Mouse (Mus musculus) brown adipose tissue, adult 24 weeks (tissue): ENCODE data around the gene Cmtr1. TPM values are rescaled to one million over a fixed set of nuclear protein-coding genes. Genes with fewer than 3 reads are reported as not detected.
"Not testable (repeated sequence)": the region's sequence is repeated elsewhere in the genome, so short reads cannot be mapped to it uniquely, and the experiment has no call there.

Experiments
- H3K27ac ChIP-seq: fragments of 200-500 bp; replicated peaks from 2 replicates; pipeline ENCODE4 v1.5.1; 2012; ENCODE audit warnings: low read depth, mild to moderate bottlenecking, low read length
- H3K4me1 ChIP-seq: fragments of 200-500 bp; 2 replicates; pipeline ENCODE4 v1.6.1; 2012; ENCODE audit warnings: low read length, mixed read lengths; ENCODE audit not compliant: control insufficient read depth, insufficient read depth, insufficient read length
- H3K4me3 ChIP-seq: fragments of 200-500 bp; 2 replicates; pipeline ENCODE4 v1.5.1; 2012; ENCODE audit warnings: low read depth, mild to moderate bottlenecking, low read length, moderate library complexity; ENCODE audit not compliant: insufficient read depth
- polyA plus RNA-seq: library from polyadenylated mRNA; stranded (reverse); fragments of >200 nt; gene quantifications from 2 replicates; pipeline ENCODE4 v1.2.4, GENCODE M21; 2012; ENCODE audit not compliant: missing spikeins, insufficient read depth, insufficient read length

The Cmtr1 gene
- 23.9 and 27.6 TPM in 2 replicates for polyA plus RNA-seq

GRCm38 (mm10) chr17:29660076-29660761 is at the start of gene Cmtr1:
Gene Cmtr1, plus strand, starts transcription at chr17:29660595.
- peak within 1 kb of the TSS; percentile 72 for H3K27ac ChIP-seq

GRCm38 (mm10) chr17:29613453-29613852 is 46.9 kb upstream of the Cmtr1 start:
- not testable (repeated sequence) for H3K27ac ChIP-seq, H3K4me3 ChIP-seq, H3K4me1 ChIP-seq

More at GRCm38 (mm10) chr17:29660076-29660761, at the start of gene Cmtr1:
- H3K4me3 ChIP-seq = peak within 1 kb of the TSS; percentile 77
- H3K4me1 ChIP-seq = no peaks in the 10 kb centered on the region; the same call in 1 of the 2 replicates

- H3K4me3 ChIP-seq = peak within 1 kb of the TSS; percentile 95
- H3K4me1 ChIP-seq = no peaks in the 10 kb centered on the region
- H3K27ac ChIP-seq = peak within 1 kb of the TSS; percentile 69
Measured at GRCm38 (mm10) chr17:29614115-29615023, 46.0 kb upstream of the Cmtr1 start, which contains the start of the genes Rnf8 and Gm28043. Gene Rnf8, plus strand, starts transcription at chr17:29614790. Gene Gm28043, plus strand, starts transcription at chr17:29614876.

GRCm38 (mm10) chr17:29615024-29615551 is 45.3 kb upstream of the Cmtr1 start:
- H3K4me1 ChIP-seq = no peaks in the 10 kb centered on the region

GRCm38 (mm10) chr17:29615616-29616015 is 44.8 kb upstream of the Cmtr1 start:
- Histone ChIP-seq H3K4me3 (peak overlapping the region; percentile 95), H3K4me1 (no peaks in the 10 kb centered on the region), H3K27ac (no peak overlapping the region)

More at GRCm38 (mm10) chr17:29615024-29615551, 45.3 kb upstream of the Cmtr1 start:
- H3K4me3 ChIP-seq = peak overlapping the region; percentile 95
- H3K27ac ChIP-seq = peak overlapping the region; percentile 39

GRCm38 (mm10) chr17:29619231-29619630 is 41.2 kb upstream of the Cmtr1 start:
- no peaks in the 10 kb centered on the region for H3K4me1 ChIP-seq
- no peak overlapping the region for H3K27ac ChIP-seq
- no peak overlapping the region for H3K4me3 ChIP-seq

GRCm38 (mm10) chr17:29623488-29623887 is 36.9 kb upstream of the Cmtr1 start:
- H3K27ac ChIP-seq = no peak overlapping the region
- H3K4me3 ChIP-seq = no peak overlapping the region
- H3K4me1 ChIP-seq = no peaks in the 10 kb centered on the region

- H3K4me3 ChIP-seq = no peak overlapping the region
- H3K4me1 ChIP-seq = no peaks in the 10 kb centered on the region
- no peak overlapping the region for H3K27ac ChIP-seq
Measured at GRCm38 (mm10) chr17:29627285-29627684, 33.1 kb upstream of the Cmtr1 start.

- no peak overlapping the region for H3K27ac ChIP-seq
Measured at GRCm38 (mm10) chr17:29628946-29629345, 31.4 kb upstream of the Cmtr1 start.

GRCm38 (mm10) chr17:29629620-29630019 is 30.8 kb upstream of the Cmtr1 start:
- Histone ChIP-seq H3K4me3 (no peak overlapping the region), H3K4me1 (no peaks in the 10 kb centered on the region), H3K27ac (no peak overlapping the region)

More at GRCm38 (mm10) chr17:29628946-29629345, 31.4 kb upstream of the Cmtr1 start:
- Histone ChIP-seq H3K4me1 (no peaks in the 10 kb centered on the region), H3K4me3 (no peak overlapping the region)

- H3K4me1 ChIP-seq = no peaks in the 10 kb centered on the region
- H3K4me3 ChIP-seq = no peak overlapping the region
- H3K27ac ChIP-seq = no peak overlapping the region
Measured at GRCm38 (mm10) chr17:29632312-29632711, 28.1 kb upstream of the Cmtr1 start.

GRCm38 (mm10) chr17:29635492-29635891 is 24.9 kb upstream of the Cmtr1 start:
- Histone ChIP-seq H3K4me3 (no peak overlapping the region), H3K4me1 (0 out of 2 replicates have a peak, but pooled peaks cover 3% of the 10 kb centered on the region), H3K27ac (no peak overlapping the region)

- no peak overlapping the region for H3K27ac ChIP-seq
- 0 out of 2 replicates have a peak, but pooled peaks cover 3% of the 10 kb centered on the region for H3K4me1 ChIP-seq
- no peak overlapping the region for H3K4me3 ChIP-seq
Measured at GRCm38 (mm10) chr17:29636118-29636517, 24.3 kb upstream of the Cmtr1 start.

- no peak overlapping the region for H3K4me3 ChIP-seq
- no peak overlapping the region for H3K27ac ChIP-seq
- H3K4me1 ChIP-seq = 0 out of 2 replicates have a peak, but pooled peaks cover 3% of the 10 kb centered on the region
Measured at GRCm38 (mm10) chr17:29637377-29637776, 23.0 kb upstream of the Cmtr1 start.

GRCm38 (mm10) chr17:29637895-29638294 is 22.5 kb upstream of the Cmtr1 start:
- H3K4me1 ChIP-seq = 0 out of 2 replicates have a peak, but pooled peaks cover 3% of the 10 kb centered on the region
- no peak overlapping the region for H3K27ac ChIP-seq
- no peak overlapping the region for H3K4me3 ChIP-seq
